Mouse (Mus musculus): ENCODE results near the gene Upk3b. TPM values are rescaled to one million over a fixed set of nuclear protein-coding genes. Genes with fewer than 3 reads are reported as not detected.
A peak's percentile ranks its signal among the peaks of the same experiment; 100 is the strongest.
"Not testable (repeated sequence)": the region's sequence is repeated elsewhere in the genome, so short reads cannot be mapped to it uniquely, and the experiment has no call there.

Upk3b gene
- total RNA-seq, 2 experiments from 2014 or later: 13.2 to 14.6 TPM

- no peak for DNase-seq
Observed at GRCm38 (mm10) chr5:136034868-136035267, 3.4 kb upstream of the Upk3b start.

DNA sequence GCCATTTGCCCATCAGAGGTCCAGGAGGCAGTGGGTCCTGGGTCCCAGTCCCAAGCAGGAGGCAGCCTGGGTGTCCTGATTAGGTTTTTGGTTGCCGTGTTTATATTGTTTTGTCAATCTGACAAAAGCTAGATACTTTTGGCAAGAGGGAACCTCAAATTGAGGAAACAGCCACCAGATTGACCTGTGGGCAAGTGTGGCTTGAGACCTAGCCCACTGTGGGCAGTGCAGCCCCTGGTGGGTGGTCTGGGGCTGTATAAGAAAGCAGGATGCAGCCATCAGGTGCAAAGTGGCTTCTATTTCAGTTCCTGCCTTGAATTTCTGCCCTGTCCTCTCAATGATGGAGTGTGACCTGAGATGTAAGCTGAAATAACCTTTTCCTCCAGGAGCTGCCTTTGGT is 3.0 kb upstream of the Upk3b start:
- DNase-seq: no peak

DNA sequence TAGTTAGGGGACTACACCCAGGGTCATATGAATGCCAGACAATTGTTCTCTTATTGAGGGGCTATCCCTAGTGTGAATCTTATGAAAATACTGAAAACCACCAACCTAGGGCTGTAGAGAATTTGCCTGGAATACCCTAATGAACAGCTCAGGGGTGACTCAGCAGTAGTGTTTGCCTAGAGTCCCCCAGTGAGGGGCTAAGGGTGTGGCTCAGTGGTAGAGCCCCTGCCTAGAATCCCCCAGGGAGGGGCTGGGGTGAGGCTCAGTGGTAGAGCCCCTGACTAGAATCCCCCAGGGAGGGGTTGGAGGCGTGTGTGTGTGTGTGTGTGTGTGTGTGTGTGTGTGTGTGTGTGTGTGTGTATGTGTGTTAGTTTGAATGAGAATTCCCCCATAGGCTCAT is 1.6 kb upstream of the Upk3b start:
- DNase-seq: no peak

DNA sequence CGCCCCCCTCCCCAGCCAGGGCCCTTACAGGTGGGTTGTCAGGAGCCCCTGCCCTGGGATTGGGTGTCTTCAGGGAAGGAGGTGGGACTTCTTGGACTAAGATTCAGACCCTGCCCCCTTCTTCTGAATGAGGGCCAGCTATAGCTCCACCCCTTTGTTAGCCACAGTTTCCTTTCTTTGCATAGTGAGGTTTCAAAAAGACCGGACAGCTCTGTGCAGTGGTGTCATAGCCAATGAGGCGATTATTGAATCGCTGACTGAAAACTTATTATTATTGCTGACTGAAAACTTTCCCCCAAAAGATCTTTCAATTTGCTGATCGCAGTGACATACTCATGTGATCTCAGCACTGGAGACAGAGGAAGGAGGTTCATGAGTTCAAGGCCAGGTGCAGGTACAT is 1.9 kb downstream of the Upk3b start:
- no peak for DNase-seq

DNA sequence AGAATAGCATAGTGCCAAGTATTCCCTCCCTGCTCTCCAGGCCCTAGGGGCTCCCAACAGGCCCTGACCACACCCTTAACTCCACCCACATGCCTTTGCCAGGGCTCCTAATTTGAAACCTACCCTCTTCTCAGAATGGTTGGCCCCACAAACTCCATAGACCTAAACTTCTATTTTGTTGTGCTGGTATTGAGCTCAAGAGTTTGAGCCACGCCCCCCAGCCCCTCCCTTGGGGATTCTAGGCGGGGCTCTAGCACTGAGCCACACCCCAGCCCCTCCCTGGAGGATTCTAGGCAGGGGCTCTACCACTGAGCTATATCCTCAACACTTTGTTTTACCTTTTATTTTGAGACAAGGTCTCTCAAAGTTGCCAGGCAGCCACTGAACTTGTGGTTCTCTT is 3.0 kb downstream of the Upk3b start:
- no peak for DNase-seq

DNA sequence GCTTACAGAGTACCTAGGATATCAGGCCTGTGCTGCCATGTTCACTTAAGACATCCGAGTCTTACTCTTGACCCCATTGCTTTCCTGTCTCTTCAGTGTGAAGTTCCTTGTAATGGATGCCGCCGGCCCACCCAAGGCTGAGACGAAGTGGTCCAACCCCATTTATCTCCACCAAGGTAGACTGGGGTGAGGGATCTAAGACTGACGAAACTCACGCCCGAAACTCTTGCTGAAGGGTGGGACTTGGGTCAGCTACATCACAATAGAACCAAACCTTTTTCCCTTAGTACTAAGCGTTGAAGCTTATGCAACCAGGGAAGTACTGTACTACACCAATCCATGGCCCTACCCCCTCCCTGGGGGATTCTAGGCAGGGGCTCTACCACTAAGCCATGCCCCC is 3.4 kb downstream of the Upk3b start:
- DNase-seq: no peak

DNA sequence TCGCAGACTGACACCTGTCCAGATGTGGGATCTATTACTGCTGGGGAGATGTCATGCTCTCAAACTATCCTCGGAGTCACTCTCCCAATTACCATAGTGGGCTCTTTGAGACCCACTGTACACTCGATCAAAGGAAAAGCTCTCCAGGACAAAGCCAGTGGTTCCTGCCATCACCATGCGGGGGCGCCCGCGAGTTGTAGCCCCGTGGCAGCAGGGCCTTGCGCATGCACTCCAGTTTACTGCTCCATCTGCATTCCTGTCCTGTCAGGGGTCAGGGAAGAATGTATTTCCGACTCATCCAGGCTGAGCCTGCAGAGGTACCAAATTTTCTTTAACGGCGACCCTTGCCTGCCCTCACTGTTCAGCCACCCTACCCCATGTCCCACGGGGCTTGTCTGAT is 6.6 kb downstream of the Upk3b start:
- DNase-seq: peak; percentile 34

GRCm38 (mm10) chr5:136045408-136045807 is 7.1 kb downstream of the Upk3b start:
- peak; percentile 35 for DNase-seq

DNA sequence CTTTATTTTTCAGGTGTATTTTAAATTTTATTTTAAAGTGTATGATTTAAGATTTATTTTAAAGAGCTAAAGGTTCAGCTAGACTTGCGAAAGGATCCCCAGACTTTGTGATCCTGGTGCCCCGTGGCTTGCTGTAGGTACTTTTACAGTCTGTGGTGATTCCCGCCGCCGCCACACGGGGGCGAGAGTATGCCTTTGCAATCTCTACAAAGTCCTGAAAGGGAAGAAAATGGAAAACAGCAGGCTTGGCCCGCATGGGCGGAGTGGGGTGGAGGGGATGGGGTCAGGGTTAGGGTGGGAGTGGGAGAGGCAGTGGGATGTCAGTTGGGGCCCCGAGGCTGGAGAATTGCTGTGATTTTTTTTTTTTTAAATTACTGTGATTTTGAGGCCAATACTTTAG is 7.7 kb downstream of the Upk3b start:
- peak; percentile 93 for DNase-seq

- DNase-seq: not testable (repeated sequence)
Observed at GRCm38 (mm10) chr5:136048541-136048940, 10.2 kb downstream of the Upk3b start.

DNA sequence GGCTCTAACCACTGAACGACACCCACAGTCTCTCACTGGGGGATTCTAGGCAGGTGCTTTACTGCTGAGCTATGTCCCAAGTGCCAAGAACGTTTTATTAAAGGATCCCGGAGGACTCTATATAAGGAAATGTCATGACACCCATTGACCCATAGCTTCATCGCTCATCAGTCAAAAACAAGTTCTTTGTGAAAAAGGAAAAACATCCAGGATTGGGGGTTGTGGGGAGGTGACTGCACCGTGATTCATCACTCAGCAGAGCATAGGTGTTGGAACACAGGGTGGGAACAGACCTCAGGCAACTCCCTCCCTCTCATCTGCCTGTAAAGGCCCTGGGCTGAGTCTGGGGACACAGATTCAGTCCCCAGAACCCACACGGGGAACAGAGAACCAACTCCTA is 11.6 kb downstream of the Upk3b start:
- DNase-seq: no peak

GRCm38 (mm10) chr5:136051231-136052085 is 13.2 kb downstream of the Upk3b start:
- DNase-seq: peak; percentile 83

DNA sequence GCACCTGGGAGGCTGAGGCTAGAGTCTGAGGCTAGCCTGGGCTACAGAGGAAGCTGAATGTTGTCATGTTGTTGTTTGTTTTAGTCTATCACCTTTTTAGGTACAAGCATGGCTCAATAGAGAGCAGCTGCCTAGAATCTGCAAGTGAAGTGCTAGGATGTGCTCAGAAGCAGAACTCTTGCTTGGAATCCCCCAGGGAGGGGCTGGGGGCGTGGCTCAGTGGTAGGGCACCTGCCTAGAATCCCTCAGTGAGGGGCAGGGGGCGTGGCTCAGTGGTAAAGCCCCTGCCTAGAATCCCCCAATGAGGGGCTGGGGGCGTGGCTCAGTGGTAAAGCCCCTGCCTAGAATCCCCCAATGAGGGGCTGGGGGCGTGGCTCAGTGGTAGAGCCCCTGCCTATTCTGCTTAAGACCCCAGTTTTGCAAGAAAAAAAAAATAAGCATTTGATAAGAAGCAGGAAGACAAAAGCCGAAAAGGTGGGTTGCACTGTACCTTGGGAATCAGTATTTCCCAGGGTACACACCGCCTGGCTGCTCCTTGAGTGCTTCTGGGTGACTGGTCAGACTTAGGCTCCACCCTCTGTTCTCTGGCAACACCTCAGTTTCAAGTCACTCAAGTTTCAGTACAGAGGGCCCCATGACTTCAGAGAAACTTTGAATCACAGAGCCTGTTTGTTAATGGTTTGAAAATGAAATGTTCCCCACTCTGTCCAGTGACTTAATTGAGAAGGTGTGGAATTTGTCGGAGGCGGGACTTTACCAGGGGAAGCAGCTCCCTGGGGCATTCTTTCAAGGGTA is 14.8 kb downstream of the Upk3b start:
- DNase-seq: peak; percentile 30

DNA sequence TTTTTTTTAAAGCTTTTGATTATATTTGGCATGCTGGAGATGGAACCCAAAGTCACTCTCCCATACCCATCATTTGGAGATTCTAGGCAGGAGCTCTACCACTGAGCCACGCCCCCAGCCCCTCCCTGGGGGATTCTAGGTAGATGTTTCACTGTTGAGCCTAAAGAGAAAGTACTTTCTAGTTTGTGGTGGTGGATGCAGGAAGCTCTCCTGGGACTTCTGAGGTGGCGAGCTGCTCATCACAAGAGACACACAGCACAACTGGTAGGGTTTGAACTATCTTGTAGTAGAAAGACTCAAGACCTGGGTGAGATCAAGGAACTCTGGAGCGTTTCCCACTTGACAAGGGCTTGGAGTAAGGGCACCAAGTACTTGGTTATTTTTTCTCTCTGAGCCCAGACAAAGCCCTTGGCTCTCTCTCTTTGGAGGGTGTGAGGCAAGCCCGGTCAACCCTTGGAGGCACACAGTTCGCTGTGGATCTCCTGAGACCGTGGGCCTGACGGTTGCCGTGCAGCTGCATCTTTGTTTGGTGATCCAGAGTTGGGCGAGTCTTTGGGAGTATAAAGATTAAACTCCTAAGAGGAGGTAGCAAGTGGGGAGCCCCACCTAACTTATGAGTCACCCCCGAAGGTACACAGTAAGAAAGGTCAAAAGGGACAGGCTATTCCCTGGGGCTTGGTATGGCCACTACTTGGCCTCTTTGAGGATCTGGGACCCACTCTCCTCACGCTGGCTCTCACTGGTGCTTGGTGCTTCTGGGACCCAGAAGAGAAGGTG is 16.2 kb downstream of the Upk3b start, which contains the start of gene Upk3bl:
TSS of gene Upk3bl (plus strand) at position 192 of the 777 bp plus-strand sequence.
- no peak for DNase-seq

DNA sequence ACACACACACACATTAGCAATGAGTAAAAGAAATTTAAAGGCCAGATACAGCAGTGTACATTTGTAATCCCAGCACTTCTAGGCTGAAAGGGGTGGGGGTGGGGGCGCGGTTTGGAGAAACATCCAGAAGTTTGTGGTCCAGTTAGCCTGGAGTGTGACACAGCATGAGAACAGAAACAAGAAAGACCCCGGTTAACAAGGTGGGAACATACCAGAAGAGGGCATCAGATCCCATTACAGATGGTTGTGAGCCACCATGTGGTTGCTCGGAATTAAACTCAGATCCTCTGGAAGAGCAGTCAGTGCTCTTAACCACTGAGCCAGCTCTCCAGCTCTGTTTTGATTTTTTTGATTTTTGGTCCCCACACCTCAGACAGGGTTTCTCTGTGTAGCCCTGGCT is 17.8 kb downstream of the Upk3b start:
- DNase-seq: no peak

DNA sequence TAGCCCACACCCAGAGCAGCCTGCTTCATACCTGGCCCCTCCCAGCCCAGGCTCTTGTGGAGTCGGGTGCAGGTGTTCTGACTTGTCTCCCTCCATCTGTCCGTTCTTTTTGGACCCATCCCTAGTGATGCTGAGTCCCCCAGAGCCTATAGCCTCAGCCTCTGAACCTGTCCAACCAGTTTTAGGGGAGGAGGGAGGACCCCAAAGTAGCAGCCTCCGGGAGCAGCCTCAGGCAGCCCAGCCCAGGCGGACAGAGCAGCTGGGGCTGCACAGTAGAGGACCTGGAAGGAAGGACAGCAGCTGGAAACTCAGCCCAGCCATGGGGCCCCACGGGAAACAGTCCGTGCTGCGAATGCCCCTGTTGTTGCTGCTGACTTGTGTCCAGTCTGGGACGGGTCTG is 18.8 kb downstream of the Upk3b start:
- no peak for DNase-seq

GRCm38 (mm10) chr5:136061567-136061966 is 23.3 kb downstream of the Upk3b start:
- DNase-seq: peak; percentile 90

GRCm38 (mm10) chr5:136063920-136064319 is 25.6 kb downstream of the Upk3b start:
- no peak for DNase-seq

DNA sequence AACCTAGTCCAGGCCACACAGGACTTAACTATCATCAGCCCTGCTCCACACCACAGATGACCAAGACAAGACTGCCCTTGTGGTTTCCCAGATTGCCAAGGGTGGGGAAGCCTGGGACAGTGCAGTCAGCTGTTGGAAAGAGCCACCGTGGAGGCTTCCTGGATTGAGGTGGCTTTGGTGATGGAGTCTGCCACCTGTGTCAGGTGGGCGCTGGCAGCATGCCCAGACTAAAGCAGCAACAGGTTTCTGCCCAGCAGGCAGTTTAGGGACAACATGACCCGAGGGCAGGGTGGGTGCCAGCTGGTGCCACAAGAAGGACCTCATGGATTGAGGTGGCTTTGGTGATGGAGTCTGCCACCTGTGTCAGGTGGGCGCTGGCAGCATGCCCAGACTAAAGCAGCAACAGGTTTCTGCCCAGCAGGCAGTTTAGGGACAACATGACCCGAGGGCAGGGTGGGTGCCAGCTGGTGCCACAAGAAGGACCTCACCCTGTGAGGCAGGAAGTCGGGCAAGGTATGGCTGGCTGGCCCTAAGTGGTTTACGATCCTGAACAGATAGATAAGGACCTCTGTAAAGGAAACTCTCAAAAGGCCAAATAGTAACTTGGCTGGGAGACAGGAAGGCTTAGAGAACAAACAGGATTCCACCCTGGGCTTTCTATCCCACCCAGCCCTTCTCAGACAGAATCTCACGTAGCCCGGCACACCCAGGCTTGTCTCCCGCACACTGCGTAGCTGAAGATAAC is 28.3 kb downstream of the Upk3b start:
- DNase-seq: not testable (repeated sequence)

- DNase-seq: no peak
Observed at GRCm38 (mm10) chr5:136069411-136069810, 31.1 kb downstream of the Upk3b start.

DNA sequence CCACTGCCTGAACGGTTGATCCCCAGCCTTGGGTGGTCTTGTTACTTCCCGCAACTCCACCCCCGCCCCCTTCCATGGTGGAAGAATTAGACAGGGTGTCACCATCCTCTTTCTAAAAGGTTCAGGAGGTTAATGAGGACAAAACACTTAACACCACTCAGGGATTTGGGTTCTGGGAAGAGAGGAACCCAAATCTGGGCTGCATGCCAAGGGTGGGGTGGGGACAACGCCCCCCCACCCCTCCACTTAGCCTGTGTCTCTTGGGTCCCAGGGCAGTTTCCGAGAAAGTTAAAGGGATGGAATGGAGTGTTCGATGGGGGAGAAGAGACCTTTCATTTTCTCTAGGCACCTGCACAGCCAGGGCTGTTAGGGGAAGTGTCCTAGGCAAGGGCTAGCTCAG is 34.8 kb downstream of the Upk3b start:
- no peak for DNase-seq

DNA sequence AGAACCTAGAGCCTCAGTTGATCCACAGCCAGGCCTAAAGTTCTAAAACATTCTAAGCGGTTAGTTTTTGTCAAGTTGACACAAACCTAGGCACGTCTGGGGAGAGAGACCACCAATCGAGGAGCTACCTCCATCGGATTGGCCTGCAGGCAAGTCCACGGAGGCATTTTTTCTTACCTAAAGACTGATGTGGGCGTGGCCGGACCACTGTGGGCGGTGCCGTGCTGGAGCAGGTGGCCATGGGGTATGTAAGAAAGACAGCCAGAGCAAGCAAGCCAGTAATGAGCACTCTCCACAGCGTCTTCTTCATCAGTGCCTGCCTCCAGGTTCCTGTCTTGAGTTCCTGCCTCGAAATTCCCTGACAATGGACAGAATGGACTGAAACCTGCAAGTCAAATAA is 35.2 kb downstream of the Upk3b start:
- DNase-seq: no peak

Measured in adrenal gland, postnatal 10 days (tissue).